Mouse (Mus musculus): ENCODE results near the gene 9530053A07Rik.

DNA sequence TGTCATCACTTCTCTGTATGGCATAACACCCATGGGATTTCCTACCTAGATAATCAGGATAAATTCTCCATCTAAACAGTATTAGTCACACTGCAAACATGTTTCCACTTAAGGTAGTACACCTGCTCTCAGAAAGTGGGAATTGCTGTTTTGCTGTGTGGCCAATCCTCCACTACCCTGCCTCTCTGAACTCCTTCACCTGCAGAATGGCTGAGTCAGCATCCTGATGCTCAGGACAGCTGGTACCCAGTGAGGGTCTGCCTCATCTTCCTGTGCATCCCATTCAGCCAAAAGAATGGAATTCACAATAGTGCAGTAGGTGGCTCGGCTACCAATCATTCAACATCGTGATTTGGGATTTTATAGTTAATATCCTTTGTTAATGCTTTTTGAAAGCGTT, 30.6 kb downstream of the 9530053A07Rik start:
- TF ChIP-seq CTCF (IDR thresholded peaks at IDR 0.05; ENCODE audit: low read depth): no peak
- no peak for TF ChIP-seq EP300 (IDR thresholded peaks at IDR 0.05; ENCODE audit: low read depth)
